In genomic region chr9:95521566-95521965, GRCm38 (mm10) we compare ENCODE assay signal across 11 mouse cellular contexts. TPM values are rescaled to one million over a fixed set of nuclear protein-coding genes. Genes with fewer than 3 reads are reported as not detected.
DNase-seq lines count a peak whose midpoint lies in the region; ATAC-seq lines count a peak whose summit lies in the region.
"Had no signal": no experiment of that assay in that cellular context is flagged by ENCODE, and none has a peak within 500 bp of the region (broad histone marks: within the 10 kb centered on the region; RNA-seq: fewer than 3 reads in every experiment).

No protein-coding gene starts in this region.

- no peaks in the 10 kb centered on the region for H3K4me1 ChIP-seq in hindbrain, embryonic 10.5 days (replicated peaks)
- H3K4me1 ChIP-seq in hindbrain, embryonic 16.5 days (ENCODE audit: control insufficient read depth, insufficient read depth, low read depth, low read length): no peaks in the 10 kb centered on the region
- H3K4me1 ChIP-seq in liver, embryonic 11.5 days (replicated peaks; ENCODE audit: control insufficient read depth, insufficient read depth, low read length): no peaks in the 10 kb centered on the region; the same call in 1 of the 2 replicates
- H3K4me1 ChIP-seq: hindbrain, embryonic 13.5 days had no signal

- H3K27ac ChIP-seq in hindbrain, embryonic 10.5 days: no peak overlapping the region
- H3K27ac ChIP-seq in hindbrain, embryonic 16.5 days (ENCODE audit: low read depth, low read length): no peak overlapping the region
- no peak overlapping the region for H3K27ac ChIP-seq in liver, embryonic 11.5 days (ENCODE audit: low read depth, low read length)
- H3K27ac ChIP-seq: hindbrain, embryonic 13.5 days had no signal

- H3K9ac ChIP-seq in hindbrain, embryonic 16.5 days (ENCODE audit: low read depth, low read length): no peak overlapping the region
- no peak overlapping the region for H3K9ac ChIP-seq in liver, embryonic 11.5 days (ENCODE audit: low read depth, low read length)
- H3K9ac ChIP-seq: hindbrain, embryonic 13.5 days had no signal

- H3K4me3 ChIP-seq in hindbrain, embryonic 10.5 days: no peak overlapping the region
- no peak overlapping the region for H3K4me3 ChIP-seq in hindbrain, embryonic 16.5 days (ENCODE audit: low read length)
- no peak overlapping the region for H3K4me3 ChIP-seq in liver, embryonic 11.5 days (ENCODE audit: low read depth, low read length)
- H3K4me3 ChIP-seq: hindbrain, embryonic 13.5 days had no signal

- H3K9me3 ChIP-seq in hindbrain, embryonic 10.5 days: no peaks in the 10 kb centered on the region
- no peaks in the 10 kb centered on the region for H3K9me3 ChIP-seq in hindbrain, embryonic 16.5 days (ENCODE audit: control insufficient read depth, low read length)
- H3K9me3 ChIP-seq in liver, embryonic 11.5 days (ENCODE audit: control insufficient read depth, low read length): no peaks in the 10 kb centered on the region
- H3K9me3 ChIP-seq: hindbrain, embryonic 13.5 days had no signal

- no peaks in the 10 kb centered on the region for H3K36me3 ChIP-seq in hindbrain, embryonic 10.5 days
- H3K36me3 ChIP-seq in hindbrain, embryonic 16.5 days (ENCODE audit: control insufficient read depth, insufficient read depth, low read length): no peaks in the 10 kb centered on the region
- H3K36me3 ChIP-seq in liver, embryonic 11.5 days (ENCODE audit: control insufficient read depth, insufficient read depth, low read length): no peaks in the 10 kb centered on the region
- H3K36me3 ChIP-seq: hindbrain, embryonic 13.5 days had no signal

- peak; percentile 10 for DNase-seq in hindbrain, embryonic 10.5 days (ENCODE audit: low spot score)
- DNase-seq in ES-CJ7 (ENCODE audit: low read depth, low spot score): peak; percentile 95
- peak; percentile 53 for DNase-seq in embryo, embryonic 11 days
- no peak for DNase-seq in liver, embryonic 11.5 days (ENCODE audit: low spot score)
- no peak for DNase-seq in left cerebral cortex, postnatal 4 days
- DNase-seq in spleen, postnatal 10 days (ENCODE audit: low spot score in 2 of 2): no peak
- DNase-seq in adrenal gland, adult 18-20 months (ENCODE audit: low spot score in 2 of 2): no peak
- DNase-seq: gastrocnemius, postnatal 10 days; layer of hippocampus, postnatal 36 days had no signal

- intact Hi-C loops in left cerebral cortex, postnatal 4 days (cut with DNase I): loop anchor here (10.0 kb wide), 1 partner anchor 173 kb away; no protein-coding TSS in a partner anchor

- ATAC-seq in hindbrain, embryonic 16.5 days: no peak
- peak; percentile 58 for ATAC-seq in liver, embryonic 11.5 days (replicated peaks; ENCODE audit: low FRiP score)

- 52% methylated on average over 10 of the region's 10 CpGs for WGBS in hindbrain, embryonic 10.5 days
- 47% methylated on average over 10 of the region's 10 CpGs for WGBS in hindbrain, embryonic 16.5 days
- 31% methylated on average over 10 of the region's 10 CpGs for WGBS in liver, embryonic 11.5 days

- no peaks in the 10 kb centered on the region for H3K27me3 ChIP-seq in hindbrain, embryonic 10.5 days (ENCODE audit: insufficient read depth, poor library complexity, severe bottlenecking)
- no peaks in the 10 kb centered on the region for H3K27me3 ChIP-seq in hindbrain, embryonic 16.5 days (replicated peaks; ENCODE audit: control insufficient read depth, insufficient read depth, low read length)
- H3K27me3 ChIP-seq in liver, embryonic 11.5 days (replicated peaks; ENCODE audit: control insufficient read depth, insufficient read depth, low read length): no peaks in the 10 kb centered on the region
- H3K27me3 ChIP-seq: hindbrain, embryonic 13.5 days had no signal

- H3K4me2 ChIP-seq in hindbrain, embryonic 16.5 days (ENCODE audit: low read length): no peak overlapping the region
- 0 out of 2 replicates have a peak overlapping the region, but pooled peaks have one; percentile 20 for H3K4me2 ChIP-seq in liver, embryonic 11.5 days
- H3K4me2 ChIP-seq: hindbrain, embryonic 13.5 days had no signal

RNA-seq across cellular contexts. Expression of gene U2surp, which starts 9.8 kb away (rescaled TPM):
- 101 and 129 TPM in 2 replicates for polyA plus RNA-seq in hindbrain, embryonic 10.5 days (2016; fragmentation: Nextera tagmentation; extraction: Ambion mirVana)
- polyA plus RNA-seq in hindbrain, embryonic 16.5 days (2015; fragmentation: Nextera tagmentation; extraction: Ambion mirVana): 107 and 108 TPM in 2 replicates
- 124 and 131 TPM in 2 replicates for polyA plus RNA-seq in liver, embryonic 11.5 days (2014; fragmentation: Nextera tagmentation; extraction: Ambion mirVana)
- 10 to 100 TPM; 80.4 to 87.4 TPM for total RNA-seq in left cerebral cortex, postnatal 4 days (2021)
- total RNA-seq in adrenal gland, adult 18-20 months (2021): 10 to 100 TPM; 52.4 to 55.9 TPM

RNA-seq across cellular contexts. Expression of gene Paqr9, which starts 37.9 kb away (rescaled TPM):
- 0.14 and 0.18 TPM in 2 replicates for polyA plus RNA-seq in hindbrain, embryonic 10.5 days (2016; fragmentation: Nextera tagmentation; extraction: Ambion mirVana)
- 5.0 and 6.1 TPM in 2 replicates for polyA plus RNA-seq in hindbrain, embryonic 16.5 days (2015; fragmentation: Nextera tagmentation; extraction: Ambion mirVana)
- polyA plus RNA-seq in liver, embryonic 11.5 days (2014; fragmentation: Nextera tagmentation; extraction: Ambion mirVana): 13.8 and 14.4 TPM in 2 replicates
- 10 to 100 TPM; 32.0 to 32.2 TPM for total RNA-seq in left cerebral cortex, postnatal 4 days (2021)
- total RNA-seq in adrenal gland, adult 18-20 months (2021): 10 to 100 TPM in 1 of 2 experiments, 1 to 10 TPM in 1; 8.4 to 16.1 TPM

Comparison
In these comparisons a context has a peak if more than half of its experiments do, and no peak if none do; other contexts are left out.
1. DNase-seq: peak in hindbrain, embryonic 10.5 days (single experiment), ES-CJ7 (single experiment) and embryo, embryonic 11 days (single experiment); none in liver, embryonic 11.5 days (single experiment), left cerebral cortex, postnatal 4 days (single experiment), spleen, postnatal 10 days (0 of 2) and adrenal gland, adult 18-20 months (0 of 2).